Mouse (Mus musculus): ENCODE results near the gene Cox8a. TPM values are rescaled to one million over a fixed set of nuclear protein-coding genes. Genes with fewer than 3 reads are reported as not detected.

Cox8a gene
- polyA plus RNA-seq, 1 experiment from 2014 or later: 1,050 TPM

GRCm38 (mm10) chr19:7196741-7197270 is 20.6 kb downstream of the Cox8a start:
- Histone ChIP-seq H3K9ac (no peak overlapping the region), H3K4me3 (no peak overlapping the region), H3K9me3 (no peaks in the 10 kb centered on the region), H3K4me1 (replicated peaks) (peaks cover 18% of the 10 kb centered on the region; the same call in 1 of the 2 replicates), H3K36me3 (peaks cover 26% of the 10 kb centered on the region), H3K27ac (replicated peaks) (no peak overlapping the region), H3K4me2 (no peak overlapping the region), H3K27me3 (no peaks in the 10 kb centered on the region; the same call in 1 of the 2 replicates)
- WGBS: 13% methylated on average over 17 of the region's 17 CpGs
- ATAC-seq (ENCODE audit: low FRiP score, low read depth): 0 out of 2 replicates have a peak, but pooled peaks have one; percentile 15

- Histone ChIP-seq H3K4me3 (no peak overlapping the region), H3K4me2 (no peak overlapping the region), H3K9me3 (no peaks in the 10 kb centered on the region), H3K36me3 (peaks cover 20% of the 10 kb centered on the region), H3K4me1 (replicated peaks) (peaks cover 24% of the 10 kb centered on the region), H3K27me3 (no peaks in the 10 kb centered on the region; the same call in 1 of the 2 replicates), H3K9ac (no peak overlapping the region), H3K27ac (replicated peaks) (no peak overlapping the region)
- WGBS: 14% methylated on average over 33 of the region's 33 CpGs
- peak; percentile 9; the same call in 1 of the 2 replicates for ATAC-seq (ENCODE audit: low FRiP score, low read depth)
Measured at GRCm38 (mm10) chr19:7195900-7196728, 21.3 kb downstream of the Cox8a start.

- ATAC-seq (ENCODE audit: low FRiP score, low read depth): no peak
- Histone ChIP-seq H3K27ac (replicated peaks) (no peak overlapping the region), H3K27me3 (peaks cover 9% of the 10 kb centered on the region), H3K9ac (no peak overlapping the region), H3K4me3 (no peak overlapping the region), H3K9me3 (no peaks in the 10 kb centered on the region), H3K36me3 (no peaks in the 10 kb centered on the region), H3K4me1 (replicated peaks) (peaks cover 32% of the 10 kb centered on the region), H3K4me2 (no peak overlapping the region)
- 20% methylated on average over 2 of the region's 2 CpGs for WGBS
Measured at GRCm38 (mm10) chr19:7192561-7192967, 24.9 kb downstream of the Cox8a start.

GRCm38 (mm10) chr19:7191639-7192038 is 25.8 kb downstream of the Cox8a start:
- WGBS: 41% methylated on average over 6 of the region's 6 CpGs
- peaks cover 32% of the 10 kb centered on the region for H3K4me1 ChIP-seq (replicated peaks)
- no peak overlapping the region for H3K4me3 ChIP-seq
- H3K9me3 ChIP-seq: no peaks in the 10 kb centered on the region
- no peak overlapping the region for H3K9ac ChIP-seq
- H3K4me2 ChIP-seq: no peak overlapping the region
- no peaks in the 10 kb centered on the region for H3K36me3 ChIP-seq
- peaks cover 15% of the 10 kb centered on the region for H3K27me3 ChIP-seq
- no peak overlapping the region for H3K27ac ChIP-seq (replicated peaks)
- ATAC-seq (ENCODE audit: low FRiP score, low read depth): no peak

- no peaks in the 10 kb centered on the region for H3K9me3 ChIP-seq
Measured at GRCm38 (mm10) chr19:7190986-7191385, 26.4 kb downstream of the Cox8a start.

GRCm38 (mm10) chr19:7189026-7189425 is 28.4 kb downstream of the Cox8a start:
- no peak overlapping the region for H3K27ac ChIP-seq (replicated peaks)
- no peaks in the 10 kb centered on the region for H3K36me3 ChIP-seq
- H3K4me3 ChIP-seq: no peak overlapping the region
- no peak overlapping the region for H3K4me2 ChIP-seq
- 79% methylated on average over 4 of the region's 4 CpGs for WGBS
- H3K9ac ChIP-seq: no peak overlapping the region
- H3K4me1 ChIP-seq (replicated peaks): peaks cover 43% of the 10 kb centered on the region
- peaks cover 32% of the 10 kb centered on the region for H3K27me3 ChIP-seq
- no peak for ATAC-seq (ENCODE audit: low FRiP score, low read depth)
- H3K9me3 ChIP-seq: no peaks in the 10 kb centered on the region

More at GRCm38 (mm10) chr19:7190986-7191385, 26.4 kb downstream of the Cox8a start:
- Histone ChIP-seq H3K4me1 (replicated peaks) (peaks cover 33% of the 10 kb centered on the region), H3K4me2 (no peak overlapping the region), H3K27ac (replicated peaks) (no peak overlapping the region), H3K4me3 (no peak overlapping the region), H3K36me3 (no peaks in the 10 kb centered on the region), H3K9ac (no peak overlapping the region), H3K27me3 (peaks cover 21% of the 10 kb centered on the region)
- WGBS: 31% methylated on average over 5 of the region's 5 CpGs
- ATAC-seq (ENCODE audit: low FRiP score, low read depth): no peak

GRCm38 (mm10) chr19:7187157-7187556 is 30.3 kb downstream of the Cox8a start:
- Histone ChIP-seq H3K27me3 (peaks cover 38% of the 10 kb centered on the region), H3K27ac (replicated peaks) (no peak overlapping the region), H3K4me2 (no peak overlapping the region), H3K4me1 (replicated peaks) (peaks cover 46% of the 10 kb centered on the region), H3K36me3 (no peaks in the 10 kb centered on the region), H3K9me3 (no peaks in the 10 kb centered on the region), H3K9ac (no peak overlapping the region), H3K4me3 (no peak overlapping the region)
- ATAC-seq (ENCODE audit: low FRiP score, low read depth): no peak
- WGBS: 49% methylated on average over 5 of the region's 5 CpGs

GRCm38 (mm10) chr19:7185715-7186291 is 31.6 kb downstream of the Cox8a start:
- no peaks in the 10 kb centered on the region for H3K36me3 ChIP-seq
- H3K27me3 ChIP-seq: peaks cover 43% of the 10 kb centered on the region
- H3K4me3 ChIP-seq: no peak overlapping the region
- peak overlapping the region; percentile 18 for H3K4me2 ChIP-seq
- H3K9me3 ChIP-seq: no peaks in the 10 kb centered on the region
- WGBS: 8% methylated on average over 18 of the region's 18 CpGs
- ATAC-seq (ENCODE audit: low FRiP score, low read depth): no peak
- no peak overlapping the region for H3K9ac ChIP-seq
- peaks cover 45% of the 10 kb centered on the region for H3K4me1 ChIP-seq (replicated peaks)
- H3K27ac ChIP-seq (replicated peaks): no peak overlapping the region

GRCm38 (mm10) chr19:7185059-7185458 is 32.4 kb downstream of the Cox8a start:
- no peak for ATAC-seq (ENCODE audit: low FRiP score, low read depth)
- WGBS: 28% methylated on average over 4 of the region's 4 CpGs
- H3K27me3 ChIP-seq: peaks cover 47% of the 10 kb centered on the region
- H3K9me3 ChIP-seq: no peaks in the 10 kb centered on the region
- H3K4me1 ChIP-seq (replicated peaks): peaks cover 50% of the 10 kb centered on the region
- H3K27ac ChIP-seq (replicated peaks): no peak overlapping the region
- H3K9ac ChIP-seq: no peak overlapping the region
- H3K4me2 ChIP-seq: no peak overlapping the region
- H3K36me3 ChIP-seq: no peaks in the 10 kb centered on the region
- H3K4me3 ChIP-seq: no peak overlapping the region

GRCm38 (mm10) chr19:7183419-7183818 is 34.0 kb downstream of the Cox8a start:
- no peak for ATAC-seq (ENCODE audit: low FRiP score, low read depth)
- H3K27ac ChIP-seq (replicated peaks): no peak overlapping the region
- H3K4me2 ChIP-seq: no peak overlapping the region
- H3K27me3 ChIP-seq: peaks cover 52% of the 10 kb centered on the region
- H3K9me3 ChIP-seq: no peaks in the 10 kb centered on the region
- no peak overlapping the region for H3K4me3 ChIP-seq
- H3K9ac ChIP-seq: no peak overlapping the region
- WGBS: 33% methylated on average over 11 of the region's 11 CpGs
- no peaks in the 10 kb centered on the region for H3K36me3 ChIP-seq
- peaks cover 53% of the 10 kb centered on the region for H3K4me1 ChIP-seq (replicated peaks)

GRCm38 (mm10) chr19:7182273-7182949 is 35.0 kb downstream of the Cox8a start:
- Histone ChIP-seq H3K4me1 (replicated peaks) (peaks cover 53% of the 10 kb centered on the region), H3K27me3 (peaks cover 45% of the 10 kb centered on the region), H3K4me3 (no peak overlapping the region), H3K9me3 (no peaks in the 10 kb centered on the region), H3K4me2 (peak overlapping the region; percentile 26), H3K9ac (no peak overlapping the region), H3K27ac (replicated peaks) (no peak overlapping the region), H3K36me3 (no peaks in the 10 kb centered on the region)
- ATAC-seq (ENCODE audit: low FRiP score, low read depth): peak; percentile 75
- 6% methylated on average over 23 of the region's 23 CpGs for WGBS

- H3K4me3 ChIP-seq: no peak overlapping the region
- no peak for ATAC-seq (ENCODE audit: low FRiP score, low read depth)
- no peaks in the 10 kb centered on the region for H3K36me3 ChIP-seq
- H3K27ac ChIP-seq (replicated peaks): no peak overlapping the region
- 56% methylated on average over 7 of the region's 7 CpGs for WGBS
- no peak overlapping the region for H3K9ac ChIP-seq
- H3K9me3 ChIP-seq: no peaks in the 10 kb centered on the region
- peaks cover 39% of the 10 kb centered on the region for H3K27me3 ChIP-seq
- no peak overlapping the region for H3K4me2 ChIP-seq
- H3K4me1 ChIP-seq (replicated peaks): peaks cover 54% of the 10 kb centered on the region
Measured at GRCm38 (mm10) chr19:7181496-7181895, 35.9 kb downstream of the Cox8a start.
